17 mouse cellular contexts compared by ENCODE assay signal in genomic region chr17:8410330-8410729, GRCm38 (mm10). TPM values are rescaled to one million over a fixed set of nuclear protein-coding genes. Genes with fewer than 3 reads are reported as not detected.
"Had no signal": no experiment of that assay in that cellular context is flagged by ENCODE, and none has a peak within 500 bp of the region (broad histone marks: within the 10 kb centered on the region; RNA-seq: fewer than 3 reads in every experiment).

No protein-coding gene starts in this region.

- DNase-seq: kidney, postnatal 14 days; lung, embryonic 14.5 days; lung, postnatal 10 days; lung, postnatal 4 days; right cerebral cortex, postnatal 14 days; thymus, postnatal 36 days had no signal

- H3K36me3 ChIP-seq: limb, embryonic 10.5 days; liver, embryonic 15.5 days; midbrain, embryonic 15.5 days; neural tube, embryonic 13.5 days had no signal

- H3K27me3 ChIP-seq: midbrain, embryonic 15.5 days had no signal

- H3K4me2 ChIP-seq: liver, embryonic 15.5 days; lung, embryonic 14.5 days; midbrain, embryonic 11.5 days; midbrain, embryonic 15.5 days; neural tube, embryonic 13.5 days had no signal

- ATAC-seq: midbrain, embryonic 15.5 days had no signal

- H3K4me3 ChIP-seq: left cerebral cortex, adult 2 months; limb, embryonic 10.5 days; liver, embryonic 15.5 days; megakaryocyte, embryonic 14.5 days; midbrain, embryonic 15.5 days; neural tube, embryonic 13.5 days had no signal

- H3K9ac ChIP-seq: liver, embryonic 15.5 days; lung, embryonic 14.5 days; midbrain, embryonic 15.5 days; neural tube, embryonic 13.5 days had no signal

- H3K27ac ChIP-seq: left cerebral cortex, adult 2 months; liver, embryonic 15.5 days; midbrain, embryonic 15.5 days; neural tube, embryonic 13.5 days had no signal

- H3K9me3 ChIP-seq: limb, embryonic 10.5 days; liver, embryonic 15.5 days; megakaryocyte, embryonic 14.5 days; midbrain, embryonic 15.5 days; neural tube, embryonic 13.5 days had no signal

RNA-seq across cellular contexts. Expression of gene T, which starts 23.9 kb away (rescaled TPM):
- total RNA-seq: layer of hippocampus, postnatal 25 days; left cerebral cortex, adult 2 months; left cerebral cortex, postnatal 14 days had no signal
- polyA plus RNA-seq: large intestine, adult 2 months; liver, embryonic 15.5 days; spleen, adult 2 months had no signal

RNA-seq across cellular contexts. Expression of gene T2, which starts 54.5 kb away (rescaled TPM):
- polyA plus RNA-seq: liver, embryonic 15.5 days; spleen, adult 2 months had no signal
